8 mouse cellular contexts compared by ENCODE assay signal in genomic region chr10:7781214-7781613, GRCm38 (mm10). TPM values are rescaled to one million over a fixed set of nuclear protein-coding genes. Genes with fewer than 3 reads are reported as not detected.
DNase-seq lines count a peak whose midpoint lies in the region; ATAC-seq and TF ChIP-seq lines count a peak whose summit lies in the region.

No protein-coding gene starts in this region.

- no peaks in the 10 kb centered on the region for H3K9me3 ChIP-seq in heart, embryonic 12.5 days (replicated peaks)
- H3K9me3 ChIP-seq in ES-Bruce4 (replicated peaks; ENCODE audit: control insufficient read depth, insufficient read depth, low read length, poor library complexity, severe bottlenecking): no peaks in the 10 kb centered on the region
- no peaks in the 10 kb centered on the region for H3K9me3 ChIP-seq in forebrain, postnatal 0 days (ENCODE audit: low read length)

- peak overlapping the region; percentile 63 for H3K4me2 ChIP-seq in heart, embryonic 12.5 days
- H3K4me2 ChIP-seq in forebrain, postnatal 0 days (ENCODE audit: low read depth): peak overlapping the region; percentile 76

- peak overlapping the region; percentile 98 for H3K4me3 ChIP-seq in heart, embryonic 12.5 days
- peak overlapping the region; percentile 35 for H3K4me3 ChIP-seq in ES-Bruce4 (ENCODE audit: low read depth, low read length)
- peak overlapping the region; percentile 97 for H3K4me3 ChIP-seq in forebrain, postnatal 0 days (ENCODE audit: low read depth, low read length)

- peak; percentile 7; the same call in 1 of the 2 replicates for ATAC-seq in heart, embryonic 12.5 days (ENCODE audit: insufficient number of reproducible peaks, low FRiP score)
- 0 out of 2 replicates have a peak, but pooled peaks have one; percentile 2 for ATAC-seq in forebrain, postnatal 0 days
- 0 out of 2 replicates have a peak, but pooled peaks have one; percentile 4 for ATAC-seq in megakaryocyte, adult 5-6 weeks (ENCODE audit: poor library complexity, severe bottlenecking)

- no peak for TF ChIP-seq POLR2A in ES-Bruce4 (IDR thresholded peaks at IDR 0.05; ENCODE audit: insufficient read depth, low read length)

- TF ChIP-seq CTCF in ES-Bruce4 (IDR thresholded peaks at IDR 0.05; ENCODE audit: low read depth, low read length): no peak
- no peak for TF ChIP-seq CTCF in forebrain, postnatal 0 days (IDR thresholded peaks at IDR 0.05; ENCODE audit: low read depth)

- no peak overlapping the region for H3K27ac ChIP-seq in heart, embryonic 12.5 days (ENCODE audit: poor library complexity, severe bottlenecking)
- no peak overlapping the region for H3K27ac ChIP-seq in ES-Bruce4 (ENCODE audit: insufficient read depth, low read length)
- no peak overlapping the region for H3K27ac ChIP-seq in forebrain, postnatal 0 days (ENCODE audit: low read depth, low read length)

- H3K27me3 ChIP-seq in heart, embryonic 12.5 days (replicated peaks): no peaks in the 10 kb centered on the region
- H3K27me3 ChIP-seq in ES-Bruce4 (ENCODE audit: control insufficient read depth, insufficient read depth, low read length, poor library complexity, severe bottlenecking): no peaks in the 10 kb centered on the region
- H3K27me3 ChIP-seq in forebrain, postnatal 0 days (ENCODE audit: insufficient read depth, low read length): no peaks in the 10 kb centered on the region

- H3K4me1 ChIP-seq in heart, embryonic 12.5 days (replicated peaks): peaks cover 9% of the 10 kb centered on the region; the same call in 1 of the 2 replicates
- no peaks in the 10 kb centered on the region for H3K4me1 ChIP-seq in ES-Bruce4 (ENCODE audit: control insufficient read depth, insufficient read depth, low read length)
- H3K4me1 ChIP-seq in forebrain, postnatal 0 days (ENCODE audit: insufficient read depth): no peaks in the 10 kb centered on the region

- peak overlapping the region; percentile 58 for H3K9ac ChIP-seq in heart, embryonic 12.5 days
- peak overlapping the region; percentile 93 for H3K9ac ChIP-seq in ES-Bruce4 (ENCODE audit: low read depth, poor library complexity, severe bottlenecking)
- H3K9ac ChIP-seq in forebrain, postnatal 0 days: peak overlapping the region; percentile 88; the same call in 1 of the 2 replicates

- TF ChIP-seq EP300 in ES-Bruce4 (IDR thresholded peaks at IDR 0.05; ENCODE audit: insufficient read depth, low read depth, low read length): no peak

- no peak for DNase-seq in heart, postnatal 36 days
- no peak for DNase-seq in forebrain, postnatal 0 days
- DNase-seq in B cell, adult 2 months: no peak
- no peak for DNase-seq in spleen, adult 18-20 months
- DNase-seq in natural killer cell, adult 2 months (ENCODE audit: low spot score in 2 of 2): no peak

- WGBS in heart, embryonic 12.5 days: 49% methylated on average over 3 of the region's 3 CpGs
- 59% methylated on average over 3 of the region's 3 CpGs for WGBS in forebrain, postnatal 0 days

- peaks cover 15% of the 10 kb centered on the region for H3K36me3 ChIP-seq in heart, embryonic 12.5 days
- H3K36me3 ChIP-seq in ES-Bruce4 (ENCODE audit: control insufficient read depth, insufficient read depth, low read length, poor library complexity, severe bottlenecking): no peaks in the 10 kb centered on the region
- peaks cover 4% of the 10 kb centered on the region; the same call in 1 of the 2 replicates for H3K36me3 ChIP-seq in forebrain, postnatal 0 days (ENCODE audit: insufficient read depth)

- intact Hi-C loops in heart, postnatal 36 days (cut with DNase I): loop anchor here (1.0 to 2.0 kb wide), 2 partner anchors 11 to 54 kb away; partner anchors contain the start of genes Ginm1 and Ppil4

RNA-seq across cellular contexts. Expression of gene Ginm1, which starts 11.4 kb away (rescaled TPM):
- polyA plus RNA-seq in heart, embryonic 12.5 days (2016; fragmentation: Nextera tagmentation; extraction: Ambion mirVana): 78.5 and 80.5 TPM in 2 replicates
- total RNA-seq in heart, postnatal 36 days (2021): 100 to 1,000 TPM; 111 to 119 TPM
- 33.6 and 39.9 TPM in 2 replicates for polyA plus RNA-seq in ES-Bruce4 (2011; ENCODE audit: insufficient read depth, insufficient read length, low read depth, missing spikeins)
- 31.0 and 51.0 TPM in 2 replicates for total RNA-seq in forebrain, postnatal 0 days (2014; rRNA removed)
- 61.2 and 65.6 TPM in 2 replicates for polyA plus RNA-seq in forebrain, postnatal 0 days (2015; fragmentation: Nextera tagmentation; extraction: Ambion mirVana)
- 47.8 and 54.0 TPM in 2 replicates for total RNA-seq in megakaryocyte, adult 5-6 weeks (2015)
- 58.8 and 74.6 TPM in 2 replicates for total RNA-seq in megakaryocyte, adult 5-6 weeks (2017)

RNA-seq across cellular contexts. Expression of gene Ppil4, which starts 11.5 kb away (rescaled TPM):
- 31.3 and 33.0 TPM in 2 replicates for polyA plus RNA-seq in heart, embryonic 12.5 days (2016; fragmentation: Nextera tagmentation; extraction: Ambion mirVana)
- total RNA-seq in heart, postnatal 36 days (2021): 10 to 100 TPM; 14.9 to 15.7 TPM
- 42.3 and 42.7 TPM in 2 replicates for polyA plus RNA-seq in ES-Bruce4 (2011; ENCODE audit: insufficient read depth, insufficient read length, low read depth, missing spikeins)
- 37.5 and 49.6 TPM in 2 replicates for total RNA-seq in forebrain, postnatal 0 days (2014; rRNA removed)
- 44.4 and 50.2 TPM in 2 replicates for polyA plus RNA-seq in forebrain, postnatal 0 days (2015; fragmentation: Nextera tagmentation; extraction: Ambion mirVana)
- 36.4 and 39.4 TPM in 2 replicates for total RNA-seq in megakaryocyte, adult 5-6 weeks (2015)
- total RNA-seq in megakaryocyte, adult 5-6 weeks (2017): 73.5 and 79.8 TPM in 2 replicates

RNA-seq across cellular contexts. Expression of gene Zc3h12d, which starts 51.1 kb away (rescaled TPM):
- polyA plus RNA-seq in heart, embryonic 12.5 days (2016; fragmentation: Nextera tagmentation; extraction: Ambion mirVana): 0.15 and 0.22 TPM in 2 replicates
- under 1 TPM; 0.38 to 0.42 TPM for total RNA-seq in heart, postnatal 36 days (2021)
- not detected in 2 replicates for polyA plus RNA-seq in ES-Bruce4 (2011; ENCODE audit: insufficient read depth, insufficient read length, low read depth, missing spikeins)
- 0.08 and 0.24 TPM in 2 replicates for total RNA-seq in forebrain, postnatal 0 days (2014; rRNA removed)
- polyA plus RNA-seq in forebrain, postnatal 0 days (2015; fragmentation: Nextera tagmentation; extraction: Ambion mirVana): 0.09 and 0.21 TPM in 2 replicates
- 5.3 and 7.3 TPM in 2 replicates for total RNA-seq in megakaryocyte, adult 5-6 weeks (2015)
- total RNA-seq in megakaryocyte, adult 5-6 weeks (2017): 9.3 and 11.3 TPM in 2 replicates

RNA-seq across cellular contexts. Expression of gene Katna1, which starts 55.4 kb away (rescaled TPM):
- 33.4 and 37.0 TPM in 2 replicates for polyA plus RNA-seq in heart, embryonic 12.5 days (2016; fragmentation: Nextera tagmentation; extraction: Ambion mirVana)
- 10 to 100 TPM; 11.7 to 14.2 TPM for total RNA-seq in heart, postnatal 36 days (2021)
- polyA plus RNA-seq in ES-Bruce4 (2011; ENCODE audit: insufficient read depth, insufficient read length, low read depth, missing spikeins): 58.4 and 59.1 TPM in 2 replicates
- 17.8 and 18.7 TPM in 2 replicates for total RNA-seq in forebrain, postnatal 0 days (2014; rRNA removed)
- 18.8 and 20.3 TPM in 2 replicates for polyA plus RNA-seq in forebrain, postnatal 0 days (2015; fragmentation: Nextera tagmentation; extraction: Ambion mirVana)
- total RNA-seq in megakaryocyte, adult 5-6 weeks (2015): 68.2 and 90.5 TPM in 2 replicates
- total RNA-seq in megakaryocyte, adult 5-6 weeks (2017): 48.8 and 59.5 TPM in 2 replicates

Comparison
In these comparisons a context has a peak if more than half of its experiments do, and no peak if none do; other contexts are left out.
1. H3K4me3 ChIP-seq: peak in every context shown above with its lines; median percentile 98 in heart, embryonic 12.5 days; 97 in forebrain, postnatal 0 days; 35 in ES-Bruce4.